Mouse (Mus musculus) CH12.LX (cell line): Measurements from ENCODE around the gene Tmem219.
A peak's percentile ranks its signal among the peaks of the same experiment; 100 is the strongest.

Source experiments
- CTCF ChIP-seq, 2 experiments: IDR thresholded peaks in 1 of 2; conservative IDR thresholded peaks in 1 of 2; 2 replicates each; pipeline ENCODE4 v1.5.1; 2011 to 2012; ENCODE audit warnings: low read depth in 2 of 2, low read length in 2 of 2, improper control_type of control experiment in 1 of 2, inconsistent platforms in 1 of 2, mild to moderate bottlenecking in 1 of 2, moderate library complexity in 1 of 2
- E2F4 ChIP-seq: IDR thresholded peaks from 2 replicates; pipeline ENCODE4 v1.6.1; 2011; ENCODE audit warnings: low read depth, low read length, improper control_type of control experiment; ENCODE audit not compliant: insufficient replicate concordance
- HCFC1 ChIP-seq: IDR thresholded peaks from 2 replicates; pipeline ENCODE4 v1.6.1; 2012; ENCODE audit warnings: low read depth, mild to moderate bottlenecking, inconsistent platforms, low read length, improper control_type of control experiment
- JUN ChIP-seq: IDR thresholded peaks from 2 replicates; pipeline ENCODE4 v1.6.1; 2011; ENCODE audit warnings: low read depth, mild to moderate bottlenecking, low read length, improper control_type of control experiment, moderate library complexity; ENCODE audit not compliant: insufficient read depth
- NELFE ChIP-seq: IDR thresholded peaks from 2 replicates; pipeline ENCODE4 v1.6.1; 2011; ENCODE audit warnings: low read depth, low read length, improper control_type of control experiment
- POLR2AphosphoS2 ChIP-seq: IDR thresholded peaks from 2 replicates; pipeline ENCODE4 v1.6.1; 2011; ENCODE audit warnings: low read depth, low read length, improper control_type of control experiment
- TBP ChIP-seq: conservative IDR thresholded peaks from 2 replicates; pipeline ENCODE4 v1.6.1; 2011; ENCODE audit warnings: low read depth, low read length, improper control_type of control experiment
- TCF12 ChIP-seq: IDR thresholded peaks from 2 replicates; pipeline ENCODE4 v1.6.1; 2014; ENCODE audit warnings: low read depth, mild to moderate bottlenecking, inconsistent platforms, low read length, improper control_type of control experiment

DNA sequence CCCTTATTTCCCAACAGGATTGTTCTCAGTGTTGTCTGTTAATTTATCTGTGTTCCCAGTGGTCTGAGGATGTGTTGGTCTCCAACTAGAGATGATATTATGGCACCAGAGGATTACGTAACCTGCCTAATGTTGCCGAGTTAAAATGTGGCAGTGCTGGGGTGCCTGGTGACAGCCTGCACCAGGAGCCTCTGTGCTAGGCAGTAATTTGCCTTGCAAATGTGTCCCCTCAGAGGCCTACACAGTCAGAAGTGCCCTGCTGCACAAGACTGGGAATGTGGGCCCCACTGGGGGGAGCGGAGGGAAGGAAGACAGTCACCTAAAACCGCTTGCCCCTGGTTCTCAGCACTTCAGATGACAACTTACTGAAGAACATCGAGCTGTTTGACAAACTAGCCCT, 19.1 kb upstream of the Tmem219 start:
- no peak for TF ChIP-seq CTCF (conservative IDR thresholded peaks at IDR 0.05 in 1 of 2, IDR thresholded peaks at IDR 0.05 in 1 of 2; ENCODE audit: low read depth in 2 of 2, low read length in 2 of 2)
- no peak; the same call in 1 of the 2 replicates for TF ChIP-seq HCFC1
- no peak for TF ChIP-seq E2F4
- 0 out of 2 replicates have a peak, but pooled peaks have one; percentile 67 for TF ChIP-seq TBP
- TF ChIP-seq NELFE: peak; percentile 44; the same call in 1 of the 2 replicates
- peak; percentile 73; the same call in 1 of the 2 replicates for TF ChIP-seq TCF12
- no peak for TF ChIP-seq JUN
- 0 out of 2 replicates have a peak, but pooled peaks have one; percentile 33 for TF ChIP-seq POLR2AphosphoS2
